Mouse (Mus musculus) embryo, embryonic 10.5 days (tissue): ENCODE measurements around the gene Alad.
A peak's percentile ranks its signal among the peaks of the same experiment; 100 is the strongest.
"Not testable (repeated sequence)": the region's sequence is repeated elsewhere in the genome, so short reads cannot be mapped to it uniquely, and the experiment has no call there.

Experiments
- DNase-seq: peaks from one replicate; pipeline ENCODE4 v3.0.0-alpha.2; 2015; ENCODE audit warnings: low spot score

Alad gene

DNA sequence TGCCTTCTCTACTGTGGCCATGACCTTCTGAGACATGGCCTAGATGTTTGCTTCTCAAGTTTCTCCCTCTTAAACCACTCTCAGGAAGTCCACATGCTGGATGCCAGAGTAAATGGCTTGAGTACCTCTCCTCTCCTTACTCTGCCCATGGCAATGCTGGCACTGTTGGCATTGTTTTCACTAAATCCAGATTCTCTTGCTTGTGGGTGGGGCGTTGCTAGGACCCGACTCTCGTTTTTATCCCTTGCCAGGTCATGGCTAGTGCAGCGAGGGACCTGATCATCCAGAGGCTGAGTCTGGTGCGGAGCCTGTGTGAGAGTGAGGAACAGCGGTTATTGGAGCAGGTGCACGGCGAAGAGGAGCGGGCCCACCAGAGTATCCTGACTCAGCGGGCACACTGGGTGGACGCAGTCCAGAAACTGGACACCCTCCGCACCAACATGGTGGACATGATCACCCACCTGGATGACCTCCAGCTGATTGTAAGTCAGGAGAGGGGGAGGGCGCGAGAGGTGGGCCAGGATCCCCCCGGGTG is 33.5 kb downstream of the Alad start:
- DNase-seq: no peak

GRCm38 (mm10) chr4:62485450-62486161 is 34.1 kb downstream of the Alad start:
- DNase-seq: no peak

GRCm38 (mm10) chr4:62484928-62485327 is 34.8 kb downstream of the Alad start:
- DNase-seq: no peak

- DNase-seq: peak; percentile 8
Observed at GRCm38 (mm10) chr4:62480709-62481605, 38.8 kb downstream of the Alad start.

DNA sequence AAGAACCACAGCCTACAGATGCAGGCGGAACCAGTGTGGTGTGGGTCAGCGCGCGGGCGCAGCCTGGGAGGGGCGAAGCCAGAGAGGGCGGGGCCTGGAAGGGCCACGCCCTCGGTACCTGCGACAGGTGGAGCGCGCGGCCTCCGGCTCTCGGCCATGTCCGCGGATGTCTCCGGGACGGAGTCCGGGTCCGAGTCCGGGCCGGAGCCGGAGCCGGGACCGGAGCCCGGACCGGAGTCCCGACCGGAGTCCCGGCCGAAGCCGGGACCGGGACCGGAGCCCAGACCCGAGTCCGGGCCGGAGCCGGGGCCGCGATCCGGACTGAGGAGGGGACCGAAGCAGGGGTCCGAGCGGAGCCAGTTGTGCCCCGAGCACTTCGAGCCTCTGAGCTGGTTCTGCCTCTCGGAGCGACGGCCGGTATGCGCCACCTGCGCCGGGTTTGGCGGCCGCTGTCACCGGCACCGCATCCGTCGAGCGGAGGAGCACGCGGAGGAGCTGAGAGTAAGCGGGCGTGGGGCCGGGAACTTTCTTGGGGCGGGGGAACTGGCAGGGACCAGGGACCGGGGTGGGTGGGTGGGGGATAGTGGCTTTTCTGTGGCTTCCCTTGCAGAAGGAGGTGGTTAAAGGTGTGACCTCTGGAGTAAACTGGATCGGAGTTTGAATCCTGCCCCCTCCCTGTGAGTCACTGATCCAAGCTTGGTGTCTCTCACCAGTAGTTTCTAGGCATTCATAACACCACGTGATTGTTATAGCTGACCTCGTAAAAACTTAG is 39.6 kb downstream of the Alad start, which contains the start of gene Bspry:
Gene Bspry, plus strand, starts transcription at position 117 of the 772 bp plus-strand sequence.
- DNase-seq: peak; percentile 44

DNA sequence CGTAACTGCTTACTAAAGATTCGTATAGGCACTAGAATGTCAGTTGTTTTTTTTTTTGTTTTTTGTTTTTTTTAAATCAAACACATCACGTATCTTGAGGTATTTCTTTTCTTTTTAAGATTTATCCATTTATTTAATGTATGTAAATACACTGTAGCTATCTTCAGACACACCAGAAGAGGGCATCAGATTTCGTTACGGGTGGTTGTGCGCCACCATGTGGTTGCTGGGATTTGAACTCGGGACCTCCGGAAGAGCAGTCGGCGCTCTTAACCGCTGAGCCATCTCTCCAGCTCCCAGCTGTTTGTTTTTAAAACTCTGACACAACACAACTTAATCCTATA is 40.2 kb downstream of the Alad start:
- DNase-seq: not testable (repeated sequence)

- DNase-seq: no peak
Observed at GRCm38 (mm10) chr4:62477542-62478244, 42.0 kb downstream of the Alad start.

DNA sequence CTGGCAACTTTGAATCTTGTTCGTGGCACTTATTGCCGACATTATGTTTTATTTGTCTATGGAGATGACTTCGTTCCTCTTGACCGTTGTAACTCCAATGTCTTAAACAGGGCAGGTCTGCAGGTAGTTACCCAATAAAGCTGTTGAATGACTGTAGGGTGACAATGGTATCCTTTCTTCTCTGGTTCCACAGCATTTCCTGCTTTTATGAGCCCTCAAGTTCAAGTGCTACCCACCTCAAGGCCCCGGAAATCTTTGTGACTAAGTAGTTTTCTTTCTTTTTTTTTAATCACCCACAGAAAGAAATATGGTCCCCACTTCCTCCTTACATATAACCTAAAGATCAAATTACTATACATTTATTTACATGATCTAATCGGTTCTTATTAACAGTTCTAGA is 43.9 kb downstream of the Alad start:
- no peak for DNase-seq

DNA sequence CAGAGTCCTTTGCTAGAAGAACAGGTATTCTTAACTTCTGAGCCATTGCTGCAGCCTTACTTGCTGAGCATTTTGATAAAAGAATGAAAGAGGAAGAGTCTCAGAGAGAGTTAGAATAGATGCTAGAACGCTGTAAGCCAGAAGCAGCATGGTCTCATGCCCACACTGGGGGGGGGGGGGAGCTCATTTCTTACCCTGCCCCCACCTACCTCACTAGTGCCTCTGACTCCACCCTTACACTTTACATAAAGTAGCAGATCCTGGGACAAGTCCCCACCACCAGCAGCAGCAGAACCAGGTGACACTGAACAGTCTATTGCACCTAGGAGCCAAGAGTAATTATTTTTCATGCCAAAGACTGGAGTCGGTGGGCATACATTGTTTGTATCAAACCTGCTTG is 44.6 kb downstream of the Alad start:
- DNase-seq: no peak

GRCm38 (mm10) chr4:62472071-62472470 is 47.6 kb downstream of the Alad start:
- no peak for DNase-seq

DNA sequence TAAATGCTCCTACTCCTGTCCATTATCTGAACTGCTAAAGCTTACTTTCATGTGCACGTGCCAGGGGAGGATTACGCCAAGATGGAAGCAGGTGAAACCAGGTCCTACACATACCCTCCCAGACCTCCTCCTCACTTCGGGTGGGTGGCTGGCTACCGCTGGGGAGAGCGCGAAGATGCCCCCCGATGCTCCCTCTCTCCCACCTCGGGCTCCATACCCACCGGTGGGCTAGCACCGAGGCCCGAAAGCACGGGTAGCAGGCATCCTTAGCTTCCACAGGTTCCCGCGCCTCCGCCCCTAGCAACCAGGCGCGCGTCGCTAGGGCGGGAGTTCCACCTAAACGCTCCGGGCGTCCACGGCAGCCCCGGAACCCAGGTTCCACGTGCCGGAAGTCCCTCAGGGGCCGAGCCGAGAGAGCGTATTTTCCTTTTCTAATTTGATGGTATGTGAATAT is 49.1 kb downstream of the Alad start, which contains the start of gene Wdr31:
Gene Wdr31, minus strand, starts transcription at position 299 of the 454 bp plus-strand sequence.
- DNase-seq: peak; percentile 85

DNA sequence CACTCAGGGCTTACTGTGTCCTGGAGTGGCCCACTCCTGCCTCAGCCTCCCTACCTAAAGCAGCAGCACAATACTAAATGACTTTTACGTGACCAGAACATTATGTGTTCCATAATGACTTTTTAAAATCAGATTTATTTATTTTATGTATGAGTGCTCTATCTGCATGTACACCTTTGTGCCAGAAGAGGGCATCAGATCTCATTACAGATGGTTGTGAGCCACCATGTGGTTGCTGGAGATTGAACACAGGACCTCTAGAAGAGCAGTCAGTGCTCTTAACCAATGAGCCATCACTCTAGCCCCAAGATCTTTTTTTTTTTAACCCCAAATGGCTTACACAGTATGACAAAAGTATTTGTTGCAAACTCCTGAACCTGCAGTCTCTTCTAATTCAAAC is 51.6 kb downstream of the Alad start:
- DNase-seq: no peak

GRCm38 (mm10) chr4:62463124-62463523 is 56.6 kb downstream of the Alad start:
- no peak for DNase-seq

- no peak for DNase-seq
Observed at GRCm38 (mm10) chr4:62460348-62460747, 59.4 kb downstream of the Alad start.
